Mouse (Mus musculus) neural tube, embryonic 14.5 days (tissue): ENCODE data around the gene Gpr34. TPM values are rescaled to one million over a fixed set of nuclear protein-coding genes. Genes with fewer than 3 reads are reported as not detected.

Source experiments
- ATAC-seq: fragments of 200-750 bp; cut with Nextera tagmentation; 2 replicates; pipeline ENCODE4 v1.8.0; 2017; ENCODE audit warnings: low read depth, mild to moderate bottlenecking, moderate TSS enrichment, moderate library complexity
- H3K27ac ChIP-seq: fragments of 300-500 bp; sonication (generic); 2 replicates; pipeline ENCODE4 v1.5.1; 2014; ENCODE audit warnings: low read depth, mild to moderate bottlenecking, control low read depth, low read length, moderate library complexity, mixed read lengths
- H3K27me3 ChIP-seq: fragments of 300-500 bp; sonication (generic); 2 replicates; pipeline ENCODE4 v1.6.1; 2014; ENCODE audit warnings: low read length; ENCODE audit not compliant: control insufficient read depth, insufficient read depth
- H3K36me3 ChIP-seq: fragments of 300-500 bp; sonication (generic); 2 replicates; pipeline ENCODE4 v1.6.1; 2014; ENCODE audit warnings: low read length, mixed read lengths; ENCODE audit not compliant: control insufficient read depth, insufficient read depth
- H3K4me1 ChIP-seq: fragments of 300-500 bp; sonication (generic); 2 replicates; pipeline ENCODE4 v1.6.1; 2014; ENCODE audit warnings: low read length; ENCODE audit not compliant: control insufficient read depth, insufficient read depth
- H3K4me2 ChIP-seq: fragments of 300-500 bp; sonication (generic); 2 replicates; pipeline ENCODE4 v1.6.1; 2014; ENCODE audit warnings: mild to moderate bottlenecking, low read depth, low read length, control low read depth
- H3K4me3 ChIP-seq: fragments of 300-500 bp; sonication (generic); 2 replicates; pipeline ENCODE4 v1.5.1; 2014; ENCODE audit warnings: low read depth, low read length, control low read depth, mixed read lengths
- H3K9ac ChIP-seq: fragments of 300-500 bp; sonication (generic); replicated peaks from 2 replicates; pipeline ENCODE4 v1.6.1; 2014; ENCODE audit warnings: low read depth, mild to moderate bottlenecking, control low read depth, low read length, mixed read lengths
- H3K9me3 ChIP-seq: fragments of 300-500 bp; sonication (generic); 2 replicates; pipeline ENCODE4 v1.6.1; 2016; ENCODE audit warnings: low read length; ENCODE audit not compliant: control insufficient read depth
- WGBS: fragments of 180-500 bp; shearing (Covaris S2); extraction: QIAGEN DNeasy Blood & Tissue Kit; methylation state at CpG from one replicate; pipeline ENCODE4 v1.1.7; 2014; 5-methylcytosine and 5-hydroxymethylcytosine counted together
- polyA plus RNA-seq: library from polyadenylated mRNA; unstranded; fragments of >200 nt; fragmentation: Nextera tagmentation; extraction: Ambion mirVana; gene quantifications from 2 replicates; pipeline ENCODE4 v1.2.1, GENCODE M21; 2014

Gene Gpr34
- polyA plus RNA-seq, 1 experiment from 2014 or later: 2.6 TPM

DNA sequence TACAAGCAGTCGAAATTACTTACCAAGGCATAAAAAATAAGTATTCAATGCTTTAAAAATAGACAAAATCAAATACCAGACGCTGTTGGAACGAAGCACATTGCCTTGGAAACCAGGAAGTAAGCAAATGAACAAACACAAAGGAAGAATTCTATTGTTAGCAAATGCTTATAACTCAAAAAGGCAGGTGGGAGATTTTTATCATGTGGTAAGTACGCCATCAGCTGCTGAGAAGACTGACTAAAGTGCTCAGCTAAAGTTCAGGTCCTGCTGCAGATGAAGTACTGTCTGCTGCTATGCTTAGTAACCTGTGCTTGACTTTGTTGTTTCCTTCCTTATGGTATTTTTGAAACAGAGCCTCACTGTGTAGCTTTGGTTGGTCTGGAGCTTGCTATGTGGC is 13.4 kb upstream of the Gpr34 start:
- WGBS: 84% methylated on average over 4 of the region's 4 CpGs
- Histone ChIP-seq H3K27ac (no peak overlapping the region), H3K9me3 (no peaks in the 10 kb centered on the region), H3K4me1 (no peaks in the 10 kb centered on the region), H3K9ac (no peak overlapping the region), H3K4me2 (no peak overlapping the region), H3K4me3 (no peak overlapping the region), H3K27me3 (no peaks in the 10 kb centered on the region), H3K36me3 (no peaks in the 10 kb centered on the region)
- no peak for ATAC-seq

DNA sequence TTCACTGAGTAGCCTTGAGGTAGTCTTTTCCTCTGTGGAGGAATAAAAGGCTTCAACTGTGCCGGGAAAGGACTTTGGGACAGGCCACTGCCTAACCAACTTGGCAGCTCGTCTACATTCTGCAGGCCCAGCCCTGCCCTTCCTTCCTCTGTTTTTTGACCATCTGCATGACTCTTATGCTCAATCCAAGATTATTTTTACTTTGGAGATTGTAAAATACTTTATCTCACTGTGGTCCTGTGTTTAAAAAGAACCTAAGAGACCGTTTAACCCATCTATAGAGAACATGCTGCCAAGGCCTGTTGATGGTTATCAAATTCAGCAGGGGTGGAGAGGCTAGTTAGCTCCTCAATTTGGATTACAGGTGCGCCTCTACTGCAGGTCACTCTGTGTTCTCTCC is 10.4 kb upstream of the Gpr34 start:
- Histone ChIP-seq H3K36me3 (no peaks in the 10 kb centered on the region), H3K4me3 (no peak overlapping the region), H3K4me2 (no peak overlapping the region), H3K27ac (no peak overlapping the region), H3K4me1 (no peaks in the 10 kb centered on the region), H3K27me3 (no peaks in the 10 kb centered on the region), H3K9ac (no peak overlapping the region), H3K9me3 (no peaks in the 10 kb centered on the region)
- 88% methylated on average over 4 of the region's 4 CpGs for WGBS
- ATAC-seq: no peak

DNA sequence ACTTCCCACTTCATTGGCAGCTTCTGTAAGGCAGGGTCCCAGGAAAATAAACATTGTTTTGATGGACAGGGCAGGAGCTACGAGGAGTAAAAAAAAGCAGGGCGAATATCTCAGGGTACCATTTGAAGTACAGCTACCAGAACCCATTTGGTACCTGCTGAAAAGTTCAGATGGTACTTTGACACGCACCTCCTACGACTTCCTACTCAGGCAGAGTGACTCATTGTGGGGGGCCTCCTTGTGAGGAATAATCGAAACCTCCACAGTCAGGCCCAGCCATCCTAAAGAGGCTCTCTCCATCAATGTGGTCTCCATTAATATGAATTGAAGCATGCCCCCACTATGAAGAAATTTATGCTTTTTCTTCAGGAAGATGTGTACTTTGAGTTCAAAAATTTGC is 9.2 kb upstream of the Gpr34 start:
- Histone ChIP-seq H3K9ac (no peak overlapping the region), H3K27me3 (no peaks in the 10 kb centered on the region), H3K4me2 (no peak overlapping the region), H3K27ac (no peak overlapping the region), H3K4me3 (no peak overlapping the region), H3K36me3 (no peaks in the 10 kb centered on the region), H3K9me3 (no peaks in the 10 kb centered on the region), H3K4me1 (no peaks in the 10 kb centered on the region)
- no peak for ATAC-seq
- 90% methylated on average over 5 of the region's 5 CpGs for WGBS

DNA sequence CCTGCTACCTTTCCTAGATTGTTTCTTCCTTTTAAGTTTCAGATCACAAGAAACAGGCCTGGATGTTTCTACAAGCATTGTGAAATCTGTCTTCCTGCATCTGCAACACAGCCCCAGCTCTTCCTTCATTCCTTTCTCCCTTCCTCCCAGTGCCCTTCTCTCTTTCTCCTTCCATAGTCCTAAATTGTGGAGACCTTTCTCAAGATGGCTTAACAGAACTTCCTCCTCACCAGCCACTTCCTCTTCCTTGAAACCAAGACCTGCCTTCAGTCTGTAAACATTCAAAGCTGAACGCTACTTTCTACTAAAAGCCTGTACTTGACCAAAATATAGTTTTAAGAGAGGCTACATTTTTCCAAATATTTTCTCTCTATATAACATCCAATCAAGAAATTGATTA is 4.5 kb downstream of the Gpr34 start:
- Histone ChIP-seq H3K4me2 (no peak overlapping the region), H3K4me1 (no peaks in the 10 kb centered on the region), H3K27ac (no peak overlapping the region), H3K4me3 (no peak overlapping the region), H3K9ac (no peak overlapping the region), H3K9me3 (no peaks in the 10 kb centered on the region), H3K27me3 (no peaks in the 10 kb centered on the region), H3K36me3 (no peaks in the 10 kb centered on the region)
- ATAC-seq: no peak
- WGBS: 97% methylated on average over 1 of the region's 1 CpGs

DNA sequence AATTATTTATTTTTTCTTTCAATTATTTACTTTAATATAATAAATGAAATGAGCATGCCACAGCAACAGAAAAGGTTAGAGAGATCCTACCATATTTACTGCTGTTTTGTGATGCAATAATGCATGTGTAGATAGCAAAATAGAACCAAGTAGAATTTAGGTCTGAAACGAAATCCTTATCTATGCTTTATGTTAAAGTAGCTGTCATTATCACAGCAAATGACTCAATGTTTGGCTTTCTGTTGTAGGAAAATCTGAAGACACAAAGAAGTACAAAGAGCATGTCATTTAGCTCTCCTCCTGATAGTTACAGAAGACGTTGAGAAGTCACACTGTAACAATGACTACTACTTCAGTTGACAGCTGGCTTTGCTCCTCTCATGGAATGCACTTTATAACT is 7.0 kb downstream of the Gpr34 start:
- Histone ChIP-seq H3K4me3 (no peak overlapping the region), H3K4me2 (no peak overlapping the region), H3K36me3 (no peaks in the 10 kb centered on the region), H3K9me3 (no peaks in the 10 kb centered on the region), H3K27ac (no peak overlapping the region), H3K27me3 (no peaks in the 10 kb centered on the region), H3K9ac (no peak overlapping the region), H3K4me1 (no peaks in the 10 kb centered on the region)
- no peak for ATAC-seq
- 75% methylated on average over 2 of the region's 2 CpGs for WGBS

DNA sequence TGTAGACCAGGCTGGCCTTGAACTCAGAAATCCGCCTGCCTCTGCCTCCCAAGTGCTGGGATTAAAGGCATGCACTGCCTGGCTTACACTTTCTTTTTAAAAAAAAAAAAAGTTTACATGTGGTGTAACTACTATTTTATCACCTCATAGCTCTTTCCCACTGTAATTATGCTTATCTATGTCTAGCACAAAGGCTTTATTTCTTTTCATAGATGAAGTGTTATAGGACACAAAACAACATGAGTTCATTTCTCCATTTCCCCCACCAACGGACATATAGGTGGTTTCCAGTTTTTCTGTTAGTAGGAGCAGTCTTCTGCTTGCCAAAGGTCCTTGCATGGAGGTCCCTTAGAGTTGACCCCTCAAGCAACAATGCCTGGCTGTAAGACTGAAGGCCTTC is 20.0 kb downstream of the Gpr34 start:
- H3K36me3 ChIP-seq: no peaks in the 10 kb centered on the region
- no peak for ATAC-seq
- no peak overlapping the region for H3K9ac ChIP-seq
- no peak overlapping the region for H3K4me2 ChIP-seq
- no peak overlapping the region for H3K27ac ChIP-seq
- 88% methylated on average over 2 of the region's 2 CpGs for WGBS
- no peaks in the 10 kb centered on the region for H3K9me3 ChIP-seq
- H3K4me1 ChIP-seq: no peaks in the 10 kb centered on the region
- no peak overlapping the region for H3K4me3 ChIP-seq
- H3K27me3 ChIP-seq: no peaks in the 10 kb centered on the region

DNA sequence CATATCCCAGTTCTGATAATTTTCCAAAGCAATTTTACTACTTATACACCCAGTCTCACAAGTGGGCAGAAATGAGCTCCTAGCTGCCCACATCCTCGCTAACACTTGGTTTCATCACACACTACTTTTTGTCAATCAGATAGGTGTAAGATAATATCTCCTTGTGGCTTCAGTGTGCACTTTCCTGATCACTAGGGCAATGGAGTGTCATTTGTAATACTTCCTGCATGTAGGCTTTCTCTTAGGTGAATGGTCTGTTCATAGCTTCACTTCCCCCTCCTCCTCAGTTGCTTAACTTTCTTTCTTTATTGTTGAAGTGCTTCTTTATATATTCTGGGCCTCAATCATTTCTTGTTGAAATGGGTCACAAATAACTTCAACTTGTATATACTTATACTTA is 20.4 kb downstream of the Gpr34 start:
- no peak overlapping the region for H3K27ac ChIP-seq
- no peak for ATAC-seq
- no peak overlapping the region for H3K9ac ChIP-seq
- no peaks in the 10 kb centered on the region for H3K27me3 ChIP-seq
- WGBS: 89% methylated on average over 1 of the region's 1 CpGs
- H3K9me3 ChIP-seq: no peaks in the 10 kb centered on the region
- H3K4me3 ChIP-seq: no peak overlapping the region
- no peak overlapping the region for H3K4me2 ChIP-seq
- H3K36me3 ChIP-seq: no peaks in the 10 kb centered on the region
- no peaks in the 10 kb centered on the region for H3K4me1 ChIP-seq

DNA sequence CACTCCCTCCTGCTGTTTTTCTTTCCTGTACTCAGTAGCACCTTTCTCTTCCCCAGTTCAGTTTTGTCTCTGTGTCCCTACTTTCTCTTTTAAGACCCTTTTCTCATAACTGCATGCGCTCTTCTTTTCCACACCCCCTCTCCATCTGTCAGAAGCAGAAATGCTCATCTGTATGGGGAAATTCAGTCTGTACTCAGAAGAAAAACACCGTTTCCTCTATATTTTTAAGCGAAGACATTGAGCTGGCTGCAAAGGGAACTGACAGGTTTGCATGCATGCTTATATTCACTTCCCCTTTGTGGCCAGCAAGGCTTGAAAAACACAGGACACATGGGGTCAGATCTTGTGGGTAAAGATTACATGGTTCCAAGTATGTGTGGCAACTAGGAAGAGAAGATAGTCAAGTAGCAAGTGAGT is 23.1 kb downstream of the Gpr34 start:
- Histone ChIP-seq H3K36me3 (no peaks in the 10 kb centered on the region), H3K4me2 (no peak overlapping the region), H3K9ac (no peak overlapping the region), H3K27ac (no peak overlapping the region; the same call in 1 of the 2 replicates), H3K4me1 (no peaks in the 10 kb centered on the region), H3K4me3 (no peak overlapping the region), H3K9me3 (no peaks in the 10 kb centered on the region), H3K27me3 (no peaks in the 10 kb centered on the region)
- no peak for ATAC-seq
- WGBS: 89% methylated on average over 3 of the region's 3 CpGs

DNA sequence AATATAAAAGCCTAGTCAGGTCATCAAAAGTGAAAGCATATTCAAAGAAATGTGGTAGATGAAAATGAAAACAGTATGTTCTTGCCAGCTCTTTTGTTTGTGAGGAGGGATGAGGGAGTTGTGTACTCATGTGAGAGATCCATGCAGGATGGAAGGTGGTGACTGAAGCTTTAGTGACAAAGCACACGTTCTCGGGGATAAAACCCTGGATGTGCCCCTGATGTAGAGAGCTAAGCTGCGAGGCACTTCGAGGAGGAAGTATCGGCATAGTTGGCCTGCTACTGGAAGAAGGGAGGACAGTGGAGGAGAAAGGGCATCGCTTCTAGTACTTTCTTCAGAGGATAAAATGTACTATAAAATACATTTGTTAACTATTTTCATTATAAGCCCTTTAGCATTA is 24.0 kb downstream of the Gpr34 start:
- WGBS: 87% methylated on average over 6 of the region's 6 CpGs
- Histone ChIP-seq H3K36me3 (no peaks in the 10 kb centered on the region), H3K4me3 (no peak overlapping the region), H3K4me1 (no peaks in the 10 kb centered on the region), H3K4me2 (no peak overlapping the region), H3K9ac (no peak overlapping the region), H3K27ac (no peak overlapping the region), H3K27me3 (no peaks in the 10 kb centered on the region), H3K9me3 (no peaks in the 10 kb centered on the region)
- ATAC-seq: no peak

DNA sequence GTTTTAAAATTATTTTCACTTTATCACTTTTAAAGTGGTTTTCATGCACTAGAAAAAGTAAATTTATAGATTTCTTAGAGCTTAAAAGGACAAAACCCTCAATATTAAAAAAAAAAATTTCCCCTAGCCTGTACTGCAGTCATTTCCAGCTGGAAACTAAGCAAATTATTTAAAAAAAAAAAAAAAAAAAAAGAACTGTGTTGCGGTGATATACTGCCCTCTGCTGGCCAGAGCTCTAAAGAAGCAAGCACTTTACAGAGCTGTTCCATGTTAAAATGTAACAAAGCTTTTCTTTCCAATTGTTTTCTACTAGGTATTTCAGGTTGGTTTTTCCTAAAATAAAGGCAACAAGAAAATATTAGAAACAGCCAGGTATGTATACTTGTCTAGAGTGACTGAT is 24.8 kb downstream of the Gpr34 start:
- no peak overlapping the region for H3K27ac ChIP-seq
- H3K4me1 ChIP-seq: no peaks in the 10 kb centered on the region
- ATAC-seq: no peak
- no peaks in the 10 kb centered on the region for H3K36me3 ChIP-seq
- H3K9me3 ChIP-seq: no peaks in the 10 kb centered on the region
- H3K4me2 ChIP-seq: no peak overlapping the region
- H3K9ac ChIP-seq: no peak overlapping the region
- no peaks in the 10 kb centered on the region for H3K27me3 ChIP-seq
- H3K4me3 ChIP-seq: no peak overlapping the region
- 21% methylated on average over 1 of the region's 1 CpGs for WGBS
